Mouse (Mus musculus) cerebral cortex, adult 2 months (tissue): ENCODE results near the gene Mlh1.

Experiments used
- WGBS: fragments of 180-500 bp; shearing (Covaris S2); methylation state at CpG from one replicate; pipeline ENCODE4 v1.1.7; 2018; 5-methylcytosine and 5-hydroxymethylcytosine counted together

The Mlh1 gene

GRCm38 (mm10) chr9:111285676-111286075 is 14.1 kb upstream of the Mlh1 start:
- WGBS, result 33% methylated on average over 5 of the region's 5 CpGs

- 68% methylated on average over 3 of the region's 3 CpGs for WGBS
Observed at GRCm38 (mm10) chr9:111285061-111285460, 13.5 kb upstream of the Mlh1 start.

GRCm38 (mm10) chr9:111275156-111275555 is 3.6 kb upstream of the Mlh1 start:
- 35% methylated on average over 1 of the region's 1 CpGs for WGBS

- 39% methylated on average over 1 of the region's 1 CpGs for WGBS
Observed at GRCm38 (mm10) chr9:111273958-111274357, 2.4 kb upstream of the Mlh1 start.

GRCm38 (mm10) chr9:111272996-111273785 is 1.6 kb upstream of the Mlh1 start:
- WGBS, result 55% methylated on average over 15 of the region's 15 CpGs

GRCm38 (mm10) chr9:111272356-111272755 is 765 bp upstream of the Mlh1 start:
- WGBS, result 2% methylated on average over 19 of the region's 19 CpGs

- under 1% methylated on average over 32 of the region's 32 CpGs for WGBS
Observed at GRCm38 (mm10) chr9:111271056-111271433, 546 bp downstream of the Mlh1 start.

GRCm38 (mm10) chr9:111270606-111271005 is 985 bp downstream of the Mlh1 start:
- 16% methylated on average over 5 of the region's 5 CpGs for WGBS

GRCm38 (mm10) chr9:111267998-111268397 is 3.6 kb downstream of the Mlh1 start:
- WGBS, result 95% methylated on average over 2 of the region's 2 CpGs

- 97% methylated on average over 4 of the region's 4 CpGs for WGBS
Observed at GRCm38 (mm10) chr9:111261356-111261755, 10.2 kb downstream of the Mlh1 start.

GRCm38 (mm10) chr9:111260360-111260985 is 11.1 kb downstream of the Mlh1 start:
- 53% methylated on average over 1 of the region's 1 CpGs for WGBS

GRCm38 (mm10) chr9:111252161-111252869 is 19.3 kb downstream of the Mlh1 start:
- 77% methylated on average over 7 of the region's 7 CpGs for WGBS

- 80% methylated on average over 3 of the region's 3 CpGs for WGBS
Observed at GRCm38 (mm10) chr9:111247682-111248246, 23.8 kb downstream of the Mlh1 start.

GRCm38 (mm10) chr9:111245546-111245945 is 26.0 kb downstream of the Mlh1 start:
- WGBS, result 42% methylated on average over 6 of the region's 6 CpGs

- WGBS, result 84% methylated on average over 6 of the region's 6 CpGs
Observed at GRCm38 (mm10) chr9:111243384-111243783, 28.2 kb downstream of the Mlh1 start.

- 88% methylated on average over 4 of the region's 4 CpGs for WGBS
Observed at GRCm38 (mm10) chr9:111239821-111240220, 31.8 kb downstream of the Mlh1 start.

- WGBS, result 94% methylated on average over 9 of the region's 9 CpGs
Observed at GRCm38 (mm10) chr9:111234701-111235100, 36.9 kb downstream of the Mlh1 start.

- WGBS, result 84% methylated on average over 5 of the region's 5 CpGs
Observed at GRCm38 (mm10) chr9:111228446-111228845, 43.1 kb downstream of the Mlh1 start.

GRCm38 (mm10) chr9:111223406-111223805 is 48.2 kb downstream of the Mlh1 start:
- WGBS, result 89% methylated on average over 5 of the region's 5 CpGs

- WGBS, result 50% methylated on average over 1 of the region's 1 CpGs
Observed at GRCm38 (mm10) chr9:111221580-111221979, 50.0 kb downstream of the Mlh1 start.

GRCm38 (mm10) chr9:111220551-111221080 is 51.0 kb downstream of the Mlh1 start:
- WGBS, result 92% methylated on average over 5 of the region's 5 CpGs

GRCm38 (mm10) chr9:111213501-111213900 is 58.1 kb downstream of the Mlh1 start:
- 62% methylated on average over 6 of the region's 6 CpGs for WGBS
